Mouse (Mus musculus) liver, postnatal 0 days (tissue): Measurements from ENCODE around the gene Clybl. TPM values are rescaled to one million over a fixed set of nuclear protein-coding genes. Genes with fewer than 3 reads are reported as not detected.

Source experiments
- ATAC-seq: fragments of 200-750 bp; cut with Nextera tagmentation; 2 replicates; pipeline ENCODE4 v1.8.0; 2017; ENCODE audit warnings: mild to moderate bottlenecking, moderate library complexity
- DNase-seq: peaks from one replicate; pipeline ENCODE4 v3.0.0-alpha.2; 2016
- H3K27ac ChIP-seq: fragments of 300-500 bp; sonication (generic); 2 replicates; pipeline ENCODE4 v1.5.1; 2014; ENCODE audit warnings: antibody characterized with exemption, moderate library complexity, mild to moderate bottlenecking, low read depth
- H3K27me3 ChIP-seq: fragments of 300-500 bp; sonication (generic); 2 replicates; pipeline ENCODE4 v1.6.1; 2014; ENCODE audit warnings: low read length, control low read depth, mixed read lengths; ENCODE audit not compliant: insufficient read depth
- H3K36me3 ChIP-seq: fragments of 300-500 bp; sonication (generic); replicated peaks from 2 replicates; pipeline ENCODE4 v1.6.1; 2014; ENCODE audit warnings: mild to moderate bottlenecking, control low read depth, low read length, moderate library complexity, mixed read lengths; ENCODE audit not compliant: insufficient read depth
- H3K4me1 ChIP-seq: fragments of 300-500 bp; sonication (generic); 2 replicates; pipeline ENCODE4 v1.6.1; 2014; ENCODE audit warnings: antibody characterized with exemption, mild to moderate bottlenecking, control low read depth; ENCODE audit not compliant: insufficient read depth
- H3K4me2 ChIP-seq: fragments of 300-500 bp; sonication (generic); 2 replicates; pipeline ENCODE4 v1.6.1; 2014; ENCODE audit warnings: low read depth, mild to moderate bottlenecking, low read length, moderate library complexity, mixed read lengths
- H3K4me3 ChIP-seq: fragments of 300-500 bp; sonication (generic); 2 replicates; pipeline ENCODE4 v1.5.1; 2014; ENCODE audit warnings: low read depth, low read length
- H3K9ac ChIP-seq: fragments of 300-500 bp; sonication (generic); replicated peaks from 2 replicates; pipeline ENCODE4 v1.6.1; 2014; ENCODE audit warnings: mild to moderate bottlenecking, moderate library complexity
- H3K9me3 ChIP-seq: fragments of 300-500 bp; sonication (generic); 2 replicates; pipeline ENCODE4 v1.6.1; 2016; ENCODE audit warnings: mild to moderate bottlenecking, control low read depth, low read length, mixed read lengths
- CTCF ChIP-seq: sonication (generic); IDR thresholded peaks from 2 replicates; pipeline ENCODE4 v1.5.1; 2016; ENCODE audit warnings: antibody characterized with exemption, low read depth
- EP300 ChIP-seq: IDR thresholded peaks from 2 replicates; pipeline ENCODE4 v1.6.1; 2016; ENCODE audit warnings: antibody characterized with exemption, low read depth, mild to moderate bottlenecking
- WGBS: fragments of 180-500 bp; shearing (Covaris S2); extraction: QIAGEN DNeasy Blood & Tissue Kit; methylation state at CpG from one replicate; pipeline ENCODE4 v1.1.7; 2014; ENCODE audit not compliant: insufficient replicate concordance; 5-methylcytosine and 5-hydroxymethylcytosine counted together
- polyA plus RNA-seq: library from polyadenylated mRNA; unstranded; fragments of >200 nt; fragmentation: Nextera tagmentation; extraction: Ambion mirVana; gene quantifications from 2 replicates; pipeline ENCODE4 v1.2.1, GENCODE M21; 2015

The Clybl gene
- polyA plus RNA-seq, 1 experiment from 2014 or later = 36.0 TPM

DNA sequence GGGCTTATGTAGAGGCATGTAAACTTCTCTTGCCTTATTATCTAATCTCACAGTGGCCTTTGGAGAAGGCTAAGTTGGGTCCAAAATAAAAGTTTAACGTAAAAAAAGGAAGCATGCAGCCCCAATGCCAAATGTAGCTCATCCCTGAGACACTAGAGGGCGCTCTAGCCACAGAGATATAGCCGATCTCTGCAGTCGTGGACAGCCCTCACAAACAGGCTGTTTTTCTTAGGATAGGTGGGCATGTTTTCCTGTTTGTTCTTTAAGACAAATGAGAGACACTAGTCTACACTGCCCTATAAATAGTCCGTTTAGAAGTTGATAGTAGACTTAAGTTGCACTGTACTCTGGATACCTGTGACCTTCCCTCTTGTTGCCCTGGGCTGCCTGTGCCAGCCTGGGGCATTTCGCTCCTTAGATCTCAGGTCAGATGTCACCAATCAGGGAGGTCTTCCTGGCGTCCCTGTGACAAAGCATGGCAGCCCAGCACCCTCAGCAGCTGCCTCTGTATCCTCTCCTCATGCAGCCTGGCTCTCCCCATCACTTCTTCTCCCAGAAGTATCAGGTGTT lies 9.5 kb downstream of the Clybl start:
- peak; percentile 56; the same call in 1 of the 2 replicates for ATAC-seq

DNA sequence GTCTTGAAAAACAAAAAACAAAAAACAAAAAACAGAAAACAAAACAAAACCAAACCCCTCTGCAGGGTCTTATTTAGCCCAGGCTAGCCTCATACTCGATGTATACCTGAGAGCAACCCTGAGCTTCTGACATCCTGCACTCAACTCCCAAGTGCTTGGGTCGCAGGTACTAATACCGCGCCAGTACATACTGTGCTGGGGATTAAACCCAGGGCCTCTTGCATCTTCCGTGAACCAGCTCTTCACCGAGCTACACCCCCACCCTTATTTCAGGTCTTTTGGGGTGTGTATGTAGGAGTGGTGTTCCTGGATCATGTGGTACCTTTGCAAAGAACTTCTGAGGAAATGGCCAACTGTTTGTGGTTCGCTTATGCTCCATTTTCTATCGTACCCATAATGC lies 13.1 kb downstream of the Clybl start:
- Histone ChIP-seq H3K4me1 (no peaks in the 10 kb centered on the region), H3K9me3 (no peaks in the 10 kb centered on the region), H3K27ac (no peak overlapping the region), H3K4me3 (no peak overlapping the region), H3K4me2 (no peak overlapping the region), H3K27me3 (no peaks in the 10 kb centered on the region), H3K9ac (no peak overlapping the region), H3K36me3 (no peaks in the 10 kb centered on the region)
- WGBS = 91% methylated on average over 8 of the region's 8 CpGs
- TF ChIP-seq EP300 (no peak), CTCF (no peak)
- no peak for ATAC-seq
- DNase-seq = no peak

More for the DNA sequence above, 9.5 kb downstream of the Clybl start:
- no peak overlapping the region for H3K4me2 ChIP-seq
- no peak overlapping the region for H3K4me3 ChIP-seq
- H3K27ac ChIP-seq = no peak overlapping the region
- no peaks in the 10 kb centered on the region for H3K9me3 ChIP-seq
- WGBS = 14% methylated on average over 7 of the region's 7 CpGs
- DNase-seq = peak; percentile 77
- TF ChIP-seq EP300 (no peak), CTCF (peak; percentile 91)
- H3K27me3 ChIP-seq = no peaks in the 10 kb centered on the region
- H3K9ac ChIP-seq = no peak overlapping the region
- H3K4me1 ChIP-seq = no peaks in the 10 kb centered on the region
- no peaks in the 10 kb centered on the region for H3K36me3 ChIP-seq

DNA sequence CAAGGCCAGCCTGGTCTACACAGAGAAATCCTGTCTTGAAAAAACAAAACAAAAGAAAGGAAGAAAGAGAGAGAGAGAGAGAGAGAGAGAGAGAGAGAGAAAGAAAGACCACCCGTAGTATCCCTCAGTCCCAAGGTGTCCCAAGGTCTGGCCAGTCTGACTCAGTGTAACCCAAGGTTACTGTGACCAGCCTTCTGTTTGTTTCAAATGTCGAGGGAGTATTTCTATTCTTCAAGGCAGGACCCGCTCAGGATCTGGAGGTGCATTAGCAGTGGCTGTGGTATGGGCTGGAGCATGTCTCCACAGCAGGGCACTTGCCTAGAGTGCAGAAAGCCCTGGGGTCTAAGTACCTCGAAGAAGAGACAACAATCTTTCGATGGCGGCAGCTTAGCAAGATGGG lies 15.3 kb downstream of the Clybl start:
- ATAC-seq = no peak
- H3K27ac ChIP-seq = no peak overlapping the region
- H3K4me3 ChIP-seq = no peak overlapping the region
- H3K36me3 ChIP-seq = no peaks in the 10 kb centered on the region
- no peak for DNase-seq
- TF ChIP-seq EP300 = no peak
- TF ChIP-seq CTCF = no peak
- no peaks in the 10 kb centered on the region for H3K4me1 ChIP-seq
- no peaks in the 10 kb centered on the region for H3K27me3 ChIP-seq
- no peaks in the 10 kb centered on the region for H3K9me3 ChIP-seq
- 81% methylated on average over 6 of the region's 6 CpGs for WGBS
- no peak overlapping the region for H3K9ac ChIP-seq
- no peak overlapping the region for H3K4me2 ChIP-seq

DNA sequence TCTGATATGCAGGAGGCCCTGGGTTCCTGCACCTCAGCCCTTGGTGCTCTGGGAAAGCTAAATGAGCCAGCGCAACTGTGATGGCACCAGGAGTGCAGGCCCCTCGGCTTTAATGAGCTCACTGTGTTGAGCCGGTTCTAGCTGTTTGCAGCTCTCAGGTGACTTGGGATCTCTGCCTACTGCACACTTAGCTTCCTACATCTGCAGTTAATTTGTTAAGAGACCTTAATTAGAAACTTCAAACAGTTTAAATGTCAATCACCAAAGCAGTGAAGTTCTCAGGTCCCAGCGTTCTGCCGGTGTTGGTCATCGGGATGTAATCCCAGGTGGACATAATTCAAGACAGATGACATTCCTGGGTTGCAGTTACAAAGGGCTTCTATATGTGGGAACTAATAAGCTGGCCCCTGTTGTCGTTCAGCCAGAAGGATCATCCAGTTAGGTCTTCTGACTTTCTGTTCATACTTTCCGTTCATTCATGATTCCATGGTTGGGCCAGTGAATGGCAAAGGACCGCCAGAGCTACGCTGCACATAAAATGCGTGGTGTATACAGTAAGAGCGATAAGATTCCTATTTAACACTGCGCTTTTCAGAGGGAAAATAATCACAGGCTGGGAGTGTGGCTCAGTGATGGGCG lies 18.9 kb downstream of the Clybl start:
- DNase-seq (no peak), ATAC-seq (no peak)
- no peaks in the 10 kb centered on the region for H3K9me3 ChIP-seq
- 89% methylated on average over 14 of the region's 14 CpGs for WGBS
- H3K27me3 ChIP-seq = no peaks in the 10 kb centered on the region
- no peak overlapping the region for H3K4me3 ChIP-seq
- TF ChIP-seq EP300 (no peak), CTCF (no peak)
- H3K4me1 ChIP-seq = no peaks in the 10 kb centered on the region
- no peak overlapping the region for H3K4me2 ChIP-seq
- H3K36me3 ChIP-seq = no peaks in the 10 kb centered on the region
- no peak overlapping the region for H3K9ac ChIP-seq
- no peak overlapping the region for H3K27ac ChIP-seq

DNA sequence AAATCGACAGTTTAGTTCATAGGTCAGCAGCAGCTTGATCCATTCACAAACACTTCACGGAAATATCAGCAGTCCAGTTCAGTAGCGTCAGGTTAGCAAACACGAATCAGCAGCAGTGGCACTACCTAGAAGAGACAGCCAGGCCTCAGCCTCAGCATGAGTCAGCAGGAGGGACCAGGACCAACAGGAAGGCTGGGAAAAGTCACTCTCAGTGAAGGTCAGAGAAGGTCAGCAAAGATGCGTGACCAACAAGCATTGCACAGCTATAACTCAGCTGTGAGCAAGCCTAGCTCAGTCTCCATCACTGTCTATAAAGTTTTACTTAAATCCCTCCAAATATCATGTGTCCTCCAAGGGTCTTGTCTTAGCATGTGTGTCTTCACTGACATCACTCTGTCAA lies 27.7 kb downstream of the Clybl start:
- DNase-seq (no peak), ATAC-seq (no peak)
- Histone ChIP-seq H3K9me3 (no peaks in the 10 kb centered on the region), H3K4me3 (no peak overlapping the region), H3K4me2 (no peak overlapping the region), H3K36me3 (no peaks in the 10 kb centered on the region), H3K27me3 (no peaks in the 10 kb centered on the region), H3K9ac (no peak overlapping the region), H3K4me1 (no peaks in the 10 kb centered on the region), H3K27ac (no peak overlapping the region)
- 62% methylated on average over 5 of the region's 5 CpGs for WGBS
- no peak for TF ChIP-seq CTCF
- TF ChIP-seq EP300 = no peak

DNA sequence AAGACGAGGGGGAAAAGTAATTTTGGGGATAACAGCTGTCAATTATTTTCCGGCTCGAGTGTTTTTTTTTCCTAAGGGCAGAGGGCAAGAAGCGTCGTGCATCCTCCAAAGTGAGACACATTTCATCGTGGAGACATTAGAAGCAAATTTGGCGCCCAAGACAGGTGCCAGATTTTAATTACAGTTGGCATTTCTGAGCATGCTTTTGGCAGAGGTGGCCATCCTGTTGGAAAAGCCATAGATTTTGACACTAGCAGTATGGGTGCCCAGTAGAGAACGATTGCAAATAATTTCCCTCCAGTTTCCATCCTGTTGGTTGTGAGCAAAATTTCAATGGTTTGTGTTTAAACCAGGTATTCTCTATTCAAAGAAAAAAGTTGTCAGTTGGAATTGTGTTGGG lies 32.1 kb downstream of the Clybl start:
- ATAC-seq = no peak
- no peak for DNase-seq
- TF ChIP-seq CTCF (no peak), EP300 (no peak)

More for the DNA sequence above, 32.1 kb downstream of the Clybl start:
- no peaks in the 10 kb centered on the region for H3K9me3 ChIP-seq
- 87% methylated on average over 8 of the region's 8 CpGs for WGBS
- no peak overlapping the region for H3K4me2 ChIP-seq
- no peak overlapping the region for H3K9ac ChIP-seq
- H3K27me3 ChIP-seq = no peaks in the 10 kb centered on the region
- peaks cover 4% of the 10 kb centered on the region; the same call in 1 of the 2 replicates for H3K4me1 ChIP-seq
- H3K27ac ChIP-seq = no peak overlapping the region
- H3K36me3 ChIP-seq = no peaks in the 10 kb centered on the region
- no peak overlapping the region for H3K4me3 ChIP-seq
